Mouse (Mus musculus) Patski (cell line): ENCODE measurements at regions not wholly inside any gene's neighbourhood (a gene's known extent, or its start where the extent isn't known, plus 50 kb on each side); places are given as distances from the start of the nearest gene placed in this dataset.

ENCODE experiments used
- ATAC-seq: fragments of 100-300 bp; one replicate; pipeline ENCODE4 v1.8.0; 2021
- CTCF ChIA-PET: fragments of 350-600 bp; sonication (Branson Sonifier 250); formaldehyde crosslinking; loops from one replicate; lab custom pipeline; 2022; ENCODE audit warnings: inconsistent platforms; lab: Charles Lee
- POLR2A ChIA-PET: fragments of 350-600 bp; sonication (Branson Sonifier 250); formaldehyde crosslinking; loops from one replicate; lab custom pipeline; 2022; ENCODE audit warnings: antibody characterized with exemption, inconsistent platforms; lab: Charles Lee
- DNase-seq: peaks from one replicate; pipeline ENCODE4 v3.0.0-alpha.2; 2011; ENCODE audit warnings: low read depth, low spot score
- H3K27me3 ChIP-seq: fragments of 371-371 bp; one replicate; pipeline ENCODE4 v1.5.1; 2021
- CTCF ChIP-seq: fragments of 100-300 bp; IDR thresholded peaks from one replicate; pipeline ENCODE4 v1.5.1; 2021
- in situ Hi-C: fragments of 300-500 bp; cut with MboI; formaldehyde crosslinking; loops from 3 replicates; pipeline ENCODE4 v1.11.1; 2018; ENCODE audit warnings: low pct_unique_long_range_greater_than_20kb, mixed read lengths

- POLR2A ChIA-PET: interaction anchor here (0.7 kb wide), 1 partner anchor 19 kb away, joined by 3 read pairs; no protein-coding TSS in a partner anchor
- no peaks in the 10 kb centered on the region for H3K27me3 ChIP-seq
- CTCF ChIA-PET: no interaction called here
- in situ Hi-C loops: no loop called here
- DNase-seq: peak; percentile 33
- TF ChIP-seq CTCF: no peak
- ATAC-seq: peak; percentile 79
These were observed 323.5 kb upstream of the Adamts9 start for GRCm38 (mm10) chr6:93266826-93267225.

- no peaks in the 10 kb centered on the region for H3K27me3 ChIP-seq
- ATAC-seq: no peak
- TF ChIP-seq CTCF: no peak
- CTCF ChIA-PET: no interaction called here
- POLR2A ChIA-PET: no interaction called here
- in situ Hi-C loops: no loop called here
- no peak for DNase-seq
These were observed 321.9 kb upstream of the Adamts9 start for GRCm38 (mm10) chr6:93265164-93265563.

GRCm38 (mm10) chr6:93260827-93261226 is 317.5 kb upstream of the Adamts9 start:
- no peak for DNase-seq
- no peak for ATAC-seq
- ChIA-PET CTCF (interaction anchor here (0.7 to 3.3 kb wide), 2 partner anchors 12 to 20 kb away, joined by 3 to 11 read pairs; no protein-coding TSS in a partner anchor), POLR2A (interaction anchor here (0.6 kb wide), 2 partner anchors 11 to 196 kb away, joined by 3 read pairs; no protein-coding TSS in a partner anchor)
- TF ChIP-seq CTCF: no peak
- no peaks in the 10 kb centered on the region for H3K27me3 ChIP-seq
- in situ Hi-C loops: no loop called here

- ATAC-seq (peak; percentile 85), DNase-seq (peak; percentile 73)
- no peaks in the 10 kb centered on the region for H3K27me3 ChIP-seq
- POLR2A ChIA-PET: no interaction called here
- in situ Hi-C loops: no loop called here
- TF ChIP-seq CTCF: no peak
- CTCF ChIA-PET: interaction anchor here (1.0 to 1.7 kb wide), 3 partner anchors 15 to 316 kb away, joined by 3 to 5 read pairs (median 3); no protein-coding TSS in a partner anchor
These were observed 314.0 kb upstream of the Adamts9 start for GRCm38 (mm10) chr6:93257130-93257841.

GRCm38 (mm10) chr6:93253746-93254145 is 310.5 kb upstream of the Adamts9 start:
- no peak for ATAC-seq
- in situ Hi-C loops: no loop called here
- ChIA-PET CTCF (no interaction called here), POLR2A (interaction anchor here (1.4 kb wide), 1 partner anchor 9 kb away, joined by 3 read pairs; no protein-coding TSS in a partner anchor)
- H3K27me3 ChIP-seq: no peaks in the 10 kb centered on the region
- no peak for DNase-seq
- no peak for TF ChIP-seq CTCF

GRCm38 (mm10) chr6:93248973-93249372 is 305.7 kb upstream of the Adamts9 start:
- TF ChIP-seq CTCF: no peak
- POLR2A ChIA-PET: no interaction called here
- no peak for ATAC-seq
- no peak for DNase-seq
- in situ Hi-C loops: no loop called here
- CTCF ChIA-PET: interaction anchor here (1.2 kb wide), 1 partner anchor 258 kb away, joined by 3 read pairs; no protein-coding TSS in a partner anchor
- H3K27me3 ChIP-seq: no peaks in the 10 kb centered on the region

GRCm38 (mm10) chr6:93246498-93247242 is 303.4 kb upstream of the Adamts9 start:
- CTCF ChIA-PET: interaction anchor here (1.5 kb wide), 1 partner anchor 9 kb away, joined by 3 read pairs; no protein-coding TSS in a partner anchor
- no peak for TF ChIP-seq CTCF
- no peaks in the 10 kb centered on the region for H3K27me3 ChIP-seq
- DNase-seq: no peak
- POLR2A ChIA-PET: no interaction called here
- no peak for ATAC-seq
- in situ Hi-C loops: no loop called here

GRCm38 (mm10) chr6:93235550-93235949 is 292.3 kb upstream of the Adamts9 start:
- DNase-seq (no peak), ATAC-seq (no peak)
- no peaks in the 10 kb centered on the region for H3K27me3 ChIP-seq
- in situ Hi-C loops: no loop called here
- TF ChIP-seq CTCF: no peak
- CTCF ChIA-PET: interaction anchor here (0.6 to 2.0 kb wide), 3 partner anchors 12 to 18 kb away, joined by 3 to 7 read pairs (median 5); no protein-coding TSS in a partner anchor
- POLR2A ChIA-PET: no interaction called here

GRCm38 (mm10) chr6:93232636-93233035 is 289.3 kb upstream of the Adamts9 start:
- POLR2A ChIA-PET: no interaction called here
- no peaks in the 10 kb centered on the region for H3K27me3 ChIP-seq
- TF ChIP-seq CTCF: no peak
- no peak for DNase-seq
- no peak for ATAC-seq
- in situ Hi-C loops: no loop called here
- CTCF ChIA-PET: interaction anchor here (1.3 kb wide), 1 partner anchor 12 kb away, joined by 3 read pairs; no protein-coding TSS in a partner anchor

- ATAC-seq (no peak), DNase-seq (no peak)
- ChIA-PET POLR2A (no interaction called here), CTCF (no interaction called here)
- H3K27me3 ChIP-seq: no peaks in the 10 kb centered on the region
- in situ Hi-C loops: no loop called here
- no peak for TF ChIP-seq CTCF
These were observed 287.2 kb upstream of the Adamts9 start for GRCm38 (mm10) chr6:93230450-93230849.

GRCm38 (mm10) chr6:93229320-93229719 is 286.0 kb upstream of the Adamts9 start:
- in situ Hi-C loops: no loop called here
- no peak for ATAC-seq
- ChIA-PET CTCF (no interaction called here), POLR2A (no interaction called here)
- DNase-seq: no peak
- no peaks in the 10 kb centered on the region for H3K27me3 ChIP-seq
- TF ChIP-seq CTCF: no peak
